Mouse (Mus musculus): Measurements from ENCODE around the gene Gm20479. TPM values are rescaled to one million over a fixed set of nuclear protein-coding genes. Genes with fewer than 3 reads are reported as not detected.

Gene Gm20479
- 0.20 TPM in 1 of 2 replicates, not detected in the other for polyA plus RNA-seq (2012; rRNA removed)

GRCm38 (mm10) chr7:27356861-27357594, at the start of gene Gm20479:
TSS of gene Gm20479 (minus strand) at chr7:27357419.
- DNase-seq (ENCODE audit: low read depth) = no peak
- no peak for TF ChIP-seq POLR2A (IDR thresholded peaks at IDR 0.05; ENCODE audit: borderline replicate concordance, extremely low read depth, insufficient read depth, insufficient read length, poor library complexity, severe bottlenecking)
- no peak for TF ChIP-seq CTCF (IDR thresholded peaks at IDR 0.05; ENCODE audit: borderline replicate concordance, extremely low read depth, insufficient read depth, insufficient read length)

- DNase-seq (ENCODE audit: low read depth) = no peak
- TF ChIP-seq POLR2A (IDR thresholded peaks at IDR 0.05; ENCODE audit: borderline replicate concordance, extremely low read depth, insufficient read depth, insufficient read length, poor library complexity, severe bottlenecking) (no peak), CTCF (IDR thresholded peaks at IDR 0.05; ENCODE audit: borderline replicate concordance, extremely low read depth, insufficient read depth, insufficient read length) (no peak)
These were observed 49.3 kb upstream of the Gm20479 start for GRCm38 (mm10) chr7:27406481-27406880.

GRCm38 (mm10) chr7:27404203-27404942, 47.2 kb upstream of the Gm20479 start:
- TF ChIP-seq POLR2A (IDR thresholded peaks at IDR 0.05; ENCODE audit: borderline replicate concordance, extremely low read depth, insufficient read depth, insufficient read length, poor library complexity, severe bottlenecking) = no peak
- TF ChIP-seq CTCF (IDR thresholded peaks at IDR 0.05; ENCODE audit: borderline replicate concordance, extremely low read depth, insufficient read depth, insufficient read length) = no peak
- no peak for DNase-seq (ENCODE audit: low read depth)

GRCm38 (mm10) chr7:27402675-27403074, 45.5 kb upstream of the Gm20479 start:
- TF ChIP-seq POLR2A (IDR thresholded peaks at IDR 0.05; ENCODE audit: borderline replicate concordance, extremely low read depth, insufficient read depth, insufficient read length, poor library complexity, severe bottlenecking) = no peak
- TF ChIP-seq CTCF (IDR thresholded peaks at IDR 0.05; ENCODE audit: borderline replicate concordance, extremely low read depth, insufficient read depth, insufficient read length) = peak; percentile 75
- DNase-seq (ENCODE audit: low read depth) = peak; percentile 73

- TF ChIP-seq POLR2A (IDR thresholded peaks at IDR 0.05; ENCODE audit: borderline replicate concordance, extremely low read depth, insufficient read depth, insufficient read length, poor library complexity, severe bottlenecking) = no peak
- no peak for TF ChIP-seq CTCF (IDR thresholded peaks at IDR 0.05; ENCODE audit: borderline replicate concordance, extremely low read depth, insufficient read depth, insufficient read length)
- no peak for DNase-seq (ENCODE audit: low read depth)
These were observed 43.3 kb upstream of the Gm20479 start for GRCm38 (mm10) chr7:27400545-27400944.

- no peak for TF ChIP-seq POLR2A (IDR thresholded peaks at IDR 0.05; ENCODE audit: borderline replicate concordance, extremely low read depth, insufficient read depth, insufficient read length, poor library complexity, severe bottlenecking)
- TF ChIP-seq CTCF (IDR thresholded peaks at IDR 0.05; ENCODE audit: borderline replicate concordance, extremely low read depth, insufficient read depth, insufficient read length) = peak; percentile 62
- DNase-seq (ENCODE audit: low read depth) = peak; percentile 73
These were observed 40.1 kb upstream of the Gm20479 start for GRCm38 (mm10) chr7:27397048-27397949.

GRCm38 (mm10) chr7:27396184-27397047, 39.2 kb upstream of the Gm20479 start:
- peak; percentile 61 for DNase-seq (ENCODE audit: low read depth)

GRCm38 (mm10) chr7:27395521-27396183, 38.4 kb upstream of the Gm20479 start:
- TF ChIP-seq POLR2A (IDR thresholded peaks at IDR 0.05; ENCODE audit: borderline replicate concordance, extremely low read depth, insufficient read depth, insufficient read length, poor library complexity, severe bottlenecking) = no peak
- TF ChIP-seq CTCF (IDR thresholded peaks at IDR 0.05; ENCODE audit: borderline replicate concordance, extremely low read depth, insufficient read depth, insufficient read length) = no peak
- no peak for DNase-seq (ENCODE audit: low read depth)

More at GRCm38 (mm10) chr7:27396184-27397047, 39.2 kb upstream of the Gm20479 start:
- TF ChIP-seq POLR2A (IDR thresholded peaks at IDR 0.05; ENCODE audit: borderline replicate concordance, extremely low read depth, insufficient read depth, insufficient read length, poor library complexity, severe bottlenecking) = no peak
- no peak for TF ChIP-seq CTCF (IDR thresholded peaks at IDR 0.05; ENCODE audit: borderline replicate concordance, extremely low read depth, insufficient read depth, insufficient read length)

GRCm38 (mm10) chr7:27391416-27391815, 34.2 kb upstream of the Gm20479 start:
- no peak for DNase-seq (ENCODE audit: low read depth)
- TF ChIP-seq CTCF (IDR thresholded peaks at IDR 0.05; ENCODE audit: borderline replicate concordance, extremely low read depth, insufficient read depth, insufficient read length) (no peak), POLR2A (IDR thresholded peaks at IDR 0.05; ENCODE audit: borderline replicate concordance, extremely low read depth, insufficient read depth, insufficient read length, poor library complexity, severe bottlenecking) (no peak)

- TF ChIP-seq POLR2A (IDR thresholded peaks at IDR 0.05; ENCODE audit: borderline replicate concordance, extremely low read depth, insufficient read depth, insufficient read length, poor library complexity, severe bottlenecking) (no peak), CTCF (IDR thresholded peaks at IDR 0.05; ENCODE audit: borderline replicate concordance, extremely low read depth, insufficient read depth, insufficient read length) (no peak)
- no peak for DNase-seq (ENCODE audit: low read depth)
These were observed 32.0 kb upstream of the Gm20479 start for GRCm38 (mm10) chr7:27389213-27389612.
